Mouse (Mus musculus) erythroblast, embryonic 14.5 days (primary cell): ENCODE results near the gene Phox2a. TPM values are rescaled to one million over a fixed set of nuclear protein-coding genes. Genes with fewer than 3 reads are reported as not detected.

Experiments
- H3K27me3 ChIP-seq: 2 replicates; pipeline ENCODE4 v1.6.1; 2012; ENCODE audit warnings: inconsistent platforms; ENCODE audit not compliant: control insufficient read depth
- H3K36me3 ChIP-seq: 2 replicates; pipeline ENCODE4 v1.6.1; 2012; ENCODE audit warnings: mild to moderate bottlenecking, inconsistent platforms; ENCODE audit not compliant: control insufficient read depth
- H3K4me1 ChIP-seq: 2 replicates; pipeline ENCODE4 v1.6.1; 2012; ENCODE audit warnings: inconsistent platforms; ENCODE audit not compliant: control insufficient read depth
- H3K4me3 ChIP-seq: replicated peaks from 2 replicates; pipeline ENCODE3; 2012; ENCODE audit warnings: moderate library complexity, mild to moderate bottlenecking, inconsistent platforms
- H3K9me3 ChIP-seq: 2 replicates; pipeline ENCODE4 v1.6.1; 2012; ENCODE audit warnings: low read length, inconsistent platforms, mixed read lengths; ENCODE audit not compliant: control insufficient read depth
- GATA1 ChIP-seq: IDR thresholded peaks from 2 replicates; pipeline ENCODE4 v1.6.1; 2012; ENCODE audit warnings: low read length, inconsistent platforms, mixed read lengths
- TAL1 ChIP-seq: IDR thresholded peaks from 3 replicates; pipeline ENCODE4 v1.6.1; 2012; ENCODE audit warnings: low read length, inconsistent platforms, mixed read lengths
- polyA plus RNA-seq: library from polyadenylated mRNA; stranded (reverse); fragments of >175 nt; gene quantifications from 2 replicates; pipeline ENCODE4 v1.2.3, GENCODE M21; 2012

The Phox2a gene
- not detected in 2 replicates for polyA plus RNA-seq

GRCm38 (mm10) chr7:101817861-101818401 is at the start of gene Phox2a:
Gene Phox2a (plus strand): TSS chr7:101818313.
- peaks cover 4% of the 10 kb centered on the region; the same call in 1 of the 2 replicates for H3K9me3 ChIP-seq
- no peak within 1 kb of the TSS for H3K4me3 ChIP-seq
- H3K36me3 ChIP-seq: no peaks in the 10 kb centered on the region
- TF ChIP-seq GATA1 (no peak), TAL1 (no peak)
- H3K27me3 ChIP-seq: peaks cover 73% of the 10 kb centered on the region
- 0 out of 2 replicates have a peak, but pooled peaks cover 3% of the 10 kb centered on the region for H3K4me1 ChIP-seq

- Histone ChIP-seq H3K27me3 (no peaks in the 10 kb centered on the region), H3K36me3 (peaks cover 7% of the 10 kb centered on the region), H3K4me3 (no peak overlapping the region), H3K9me3 (no peaks in the 10 kb centered on the region), H3K4me1 (no peaks in the 10 kb centered on the region)
- TF ChIP-seq TAL1: no peak
- TF ChIP-seq GATA1: no peak
Observed at GRCm38 (mm10) chr7:101770051-101770450, 48.1 kb upstream of the Phox2a start.

GRCm38 (mm10) chr7:101771604-101772003 is 46.5 kb upstream of the Phox2a start:
- TF ChIP-seq GATA1 (no peak), TAL1 (no peak)
- Histone ChIP-seq H3K4me3 (no peak overlapping the region), H3K9me3 (no peaks in the 10 kb centered on the region), H3K27me3 (no peaks in the 10 kb centered on the region), H3K4me1 (no peaks in the 10 kb centered on the region), H3K36me3 (peaks cover 2% of the 10 kb centered on the region)

- H3K27me3 ChIP-seq: no peaks in the 10 kb centered on the region
- peaks cover 2% of the 10 kb centered on the region for H3K36me3 ChIP-seq
- TF ChIP-seq GATA1 (no peak), TAL1 (no peak)
- no peaks in the 10 kb centered on the region for H3K4me1 ChIP-seq
- H3K9me3 ChIP-seq: no peaks in the 10 kb centered on the region
- no peak overlapping the region for H3K4me3 ChIP-seq
Observed at GRCm38 (mm10) chr7:101772687-101773086, 45.4 kb upstream of the Phox2a start.

GRCm38 (mm10) chr7:101777053-101777452 is 41.1 kb upstream of the Phox2a start:
- TF ChIP-seq TAL1 (no peak), GATA1 (no peak)
- Histone ChIP-seq H3K27me3 (no peaks in the 10 kb centered on the region), H3K9me3 (no peaks in the 10 kb centered on the region), H3K4me1 (no peaks in the 10 kb centered on the region), H3K36me3 (peaks cover 7% of the 10 kb centered on the region), H3K4me3 (no peak overlapping the region)

GRCm38 (mm10) chr7:101820295-101821030 is 2.4 kb downstream of the Phox2a start:
- Histone ChIP-seq H3K36me3 (peaks cover 8% of the 10 kb centered on the region; the same call in 1 of the 2 replicates), H3K9me3 (peaks cover 3% of the 10 kb centered on the region; the same call in 1 of the 2 replicates), H3K4me1 (0 out of 2 replicates have a peak, but pooled peaks cover 3% of the 10 kb centered on the region), H3K27me3 (peaks cover 79% of the 10 kb centered on the region), H3K4me3 (no peak overlapping the region)
- TF ChIP-seq GATA1 (no peak), TAL1 (no peak)

GRCm38 (mm10) chr7:101821571-101822501 is 3.7 kb downstream of the Phox2a start:
- H3K4me1 ChIP-seq: 0 out of 2 replicates have a peak, but pooled peaks cover 3% of the 10 kb centered on the region
- peaks cover 70% of the 10 kb centered on the region for H3K27me3 ChIP-seq
- peaks cover 3% of the 10 kb centered on the region; the same call in 1 of the 2 replicates for H3K9me3 ChIP-seq
- H3K36me3 ChIP-seq: peaks cover 12% of the 10 kb centered on the region; the same call in 1 of the 2 replicates
- TF ChIP-seq TAL1 (no peak), GATA1 (no peak)
- H3K4me3 ChIP-seq: peak overlapping the region; percentile 26

GRCm38 (mm10) chr7:101822836-101823757 is 5.0 kb downstream of the Phox2a start:
- Histone ChIP-seq H3K9me3 (peaks cover 3% of the 10 kb centered on the region; the same call in 1 of the 2 replicates), H3K36me3 (peaks cover 19% of the 10 kb centered on the region; the same call in 1 of the 2 replicates), H3K4me3 (no peak overlapping the region), H3K4me1 (0 out of 2 replicates have a peak, but pooled peaks cover 3% of the 10 kb centered on the region), H3K27me3 (peaks cover 57% of the 10 kb centered on the region)
- TF ChIP-seq TAL1: no peak
- no peak for TF ChIP-seq GATA1
